Mouse (Mus musculus) testis, adult 2 months (tissue): Measurements from ENCODE around the gene Slc12a6. TPM values are rescaled to one million over a fixed set of nuclear protein-coding genes. Genes with fewer than 3 reads are reported as not detected.

ENCODE experiments used
- H3K27ac ChIP-seq: fragments of 200-500 bp; 2 replicates; pipeline ENCODE4 v1.5.1; 2012; ENCODE audit warnings: low read depth, low read length; ENCODE audit not compliant: control insufficient read depth, insufficient read depth
- H3K27me3 ChIP-seq: fragments of 200-500 bp; 2 replicates; pipeline ENCODE4 v1.6.1; 2012; ENCODE audit warnings: mild to moderate bottlenecking, low read length, moderate library complexity; ENCODE audit not compliant: control insufficient read depth, insufficient read depth
- H3K36me3 ChIP-seq: fragments of 200-500 bp; 2 replicates; pipeline ENCODE4 v1.6.1; 2012; ENCODE audit warnings: mild to moderate bottlenecking, low read length; ENCODE audit not compliant: control insufficient read depth, insufficient read depth
- H3K4me1 ChIP-seq: fragments of 200-500 bp; 2 replicates; pipeline ENCODE4 v1.6.1; 2012; ENCODE audit warnings: low read length; ENCODE audit not compliant: control insufficient read depth, insufficient read depth
- H3K4me3 ChIP-seq: fragments of 200-500 bp; 2 replicates; pipeline ENCODE4 v1.5.1; 2012; ENCODE audit warnings: low read depth, mild to moderate bottlenecking, low read length, moderate library complexity, mixed read lengths; ENCODE audit not compliant: control insufficient read depth
- CTCF ChIP-seq: fragments of 200-500 bp; IDR thresholded peaks from 2 replicates; pipeline ENCODE4 v1.5.1; 2012; ENCODE audit warnings: low read depth, mild to moderate bottlenecking, inconsistent platforms, low read length, moderate library complexity; ENCODE audit not compliant: control insufficient read depth, insufficient read depth, insufficient replicate concordance
- POLR2A ChIP-seq: fragments of 200-500 bp; IDR thresholded peaks from 2 replicates; pipeline ENCODE4 v1.6.1; 2012; ENCODE audit warnings: low read depth, mild to moderate bottlenecking, inconsistent platforms, low read length, moderate library complexity; ENCODE audit not compliant: control insufficient read depth
- polyA plus RNA-seq: library from polyadenylated mRNA; depleted of rRNA; stranded (reverse); fragments of >200 nt; gene quantifications from 2 replicates; pipeline ENCODE4 v1.2.3, GENCODE M21; 2012; rRNA removed

The Slc12a6 gene
- 28.8 and 34.1 TPM in 2 replicates for polyA plus RNA-seq

DNA sequence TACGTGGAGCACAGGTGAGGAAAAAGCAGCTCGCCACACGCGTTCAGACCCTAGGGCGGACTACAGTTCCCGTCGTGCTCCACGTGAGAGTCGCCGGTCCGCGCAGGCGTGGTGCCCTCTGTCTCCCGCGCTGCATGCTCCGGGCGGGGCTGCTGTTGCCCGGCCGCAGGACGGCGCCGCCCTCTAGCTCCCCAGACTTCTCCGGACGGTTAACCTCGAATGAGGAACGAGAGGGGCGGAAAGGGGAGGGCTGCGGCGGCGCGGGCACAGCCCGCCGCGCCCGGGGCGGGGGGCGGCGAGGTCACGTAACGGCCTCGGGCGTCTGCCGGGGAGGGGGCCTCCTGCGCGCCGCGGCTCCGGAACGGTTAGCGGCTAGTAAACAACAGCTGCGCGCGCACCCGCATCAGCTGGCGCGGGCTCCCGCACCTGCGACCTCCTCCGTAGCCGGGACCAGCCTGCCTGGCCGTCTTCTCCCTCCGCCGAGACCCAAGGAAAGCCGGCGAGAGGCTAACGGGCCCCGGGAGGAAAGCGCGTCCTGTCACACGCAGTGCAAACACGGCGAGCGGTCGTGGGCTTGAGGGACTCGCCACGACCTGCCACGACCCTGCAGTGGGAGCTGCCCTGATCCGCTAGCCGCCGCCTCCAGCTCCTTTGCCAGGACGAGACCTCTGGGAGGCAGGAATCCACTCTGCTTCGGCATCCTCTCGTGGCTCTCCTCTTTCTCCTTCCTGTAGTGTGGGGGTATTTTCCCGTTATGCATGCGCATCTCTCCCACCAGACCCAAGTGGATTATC is at the start of gene Slc12a6:
Gene Slc12a6, plus strand, starts transcription at position 378 of the 794 bp plus-strand sequence.
- Histone ChIP-seq H3K27me3 (no peaks in the 10 kb centered on the region), H3K27ac (peak within 1 kb of the TSS; percentile 97), H3K36me3 (peaks cover 2% of the 10 kb centered on the region), H3K4me3 (peak within 1 kb of the TSS; percentile 100), H3K4me1 (peaks cover 11% of the 10 kb centered on the region)
- TF ChIP-seq CTCF = no peak; the same call in 1 of the 2 replicates
- peak; percentile 69; the same call in 1 of the 2 replicates for TF ChIP-seq POLR2A

GRCm38 (mm10) chr2:112215977-112216376 is 49.6 kb upstream of the Slc12a6 start:
- Histone ChIP-seq H3K27me3 (no peaks in the 10 kb centered on the region), H3K27ac (no peak overlapping the region), H3K4me1 (no peaks in the 10 kb centered on the region), H3K36me3 (no peaks in the 10 kb centered on the region), H3K4me3 (no peak overlapping the region)
- TF ChIP-seq CTCF (no peak), POLR2A (no peak)

- no peaks in the 10 kb centered on the region for H3K36me3 ChIP-seq
- no peaks in the 10 kb centered on the region for H3K27me3 ChIP-seq
These were observed 48.0 kb upstream of the Slc12a6 start for GRCm38 (mm10) chr2:112217614-112218013.

DNA sequence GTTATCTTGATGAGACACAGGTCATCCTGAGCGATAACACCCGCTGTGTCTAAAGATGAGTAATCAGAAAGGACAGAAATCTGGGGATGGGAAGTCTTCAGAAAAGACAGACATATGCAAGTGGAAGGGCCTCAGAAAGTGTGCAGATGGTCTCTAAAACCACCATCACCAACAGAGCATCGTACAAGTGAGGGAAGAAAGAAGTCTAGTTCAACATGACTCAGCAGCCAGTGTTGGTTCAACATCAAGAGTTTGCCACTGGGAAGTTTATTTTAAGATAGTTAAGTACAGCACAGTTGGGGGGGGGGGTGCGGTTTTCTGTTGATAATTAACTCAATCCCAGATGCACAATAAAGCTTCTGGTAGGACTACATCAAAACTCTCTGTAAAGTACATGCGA is 44.7 kb upstream of the Slc12a6 start:
- no peak overlapping the region for H3K27ac ChIP-seq
- TF ChIP-seq CTCF = no peak
- no peak for TF ChIP-seq POLR2A
- no peaks in the 10 kb centered on the region for H3K27me3 ChIP-seq
- no peak overlapping the region for H3K4me3 ChIP-seq
- H3K36me3 ChIP-seq = no peaks in the 10 kb centered on the region
- no peaks in the 10 kb centered on the region for H3K4me1 ChIP-seq

More at GRCm38 (mm10) chr2:112217614-112218013, 48.0 kb upstream of the Slc12a6 start:
- no peak overlapping the region for H3K4me3 ChIP-seq
- no peak for TF ChIP-seq CTCF
- no peak for TF ChIP-seq POLR2A
- no peak overlapping the region for H3K27ac ChIP-seq
- H3K4me1 ChIP-seq = no peaks in the 10 kb centered on the region

DNA sequence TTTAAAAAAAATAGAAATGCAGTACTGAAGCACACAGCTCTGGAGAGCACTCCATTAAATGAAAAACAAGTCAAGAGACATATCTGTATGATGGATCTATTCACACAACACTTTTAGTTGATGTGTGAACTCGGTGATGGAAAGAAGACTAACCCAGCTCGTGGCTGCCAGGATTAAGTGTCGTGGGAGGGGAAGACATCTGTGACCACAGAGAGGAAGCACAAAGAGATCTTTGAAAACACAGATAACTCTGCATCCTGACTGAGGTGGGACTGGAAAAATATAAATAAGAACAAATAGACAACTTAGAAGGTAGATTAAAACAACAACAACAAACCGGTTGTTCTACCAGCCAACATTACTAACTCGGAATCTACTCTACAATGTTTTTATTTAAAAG is 43.0 kb upstream of the Slc12a6 start:
- Histone ChIP-seq H3K36me3 (no peaks in the 10 kb centered on the region), H3K4me3 (no peak overlapping the region), H3K27ac (no peak overlapping the region), H3K4me1 (no peaks in the 10 kb centered on the region), H3K27me3 (no peaks in the 10 kb centered on the region)
- no peak for TF ChIP-seq POLR2A
- TF ChIP-seq CTCF = no peak

- H3K27ac ChIP-seq = no peak overlapping the region
- no peaks in the 10 kb centered on the region for H3K27me3 ChIP-seq
- no peak overlapping the region for H3K4me3 ChIP-seq
- TF ChIP-seq POLR2A (no peak), CTCF (no peak)
- H3K36me3 ChIP-seq = no peaks in the 10 kb centered on the region
- H3K4me1 ChIP-seq = no peaks in the 10 kb centered on the region
These were observed 41.3 kb upstream of the Slc12a6 start for GRCm38 (mm10) chr2:112224356-112224755.

DNA sequence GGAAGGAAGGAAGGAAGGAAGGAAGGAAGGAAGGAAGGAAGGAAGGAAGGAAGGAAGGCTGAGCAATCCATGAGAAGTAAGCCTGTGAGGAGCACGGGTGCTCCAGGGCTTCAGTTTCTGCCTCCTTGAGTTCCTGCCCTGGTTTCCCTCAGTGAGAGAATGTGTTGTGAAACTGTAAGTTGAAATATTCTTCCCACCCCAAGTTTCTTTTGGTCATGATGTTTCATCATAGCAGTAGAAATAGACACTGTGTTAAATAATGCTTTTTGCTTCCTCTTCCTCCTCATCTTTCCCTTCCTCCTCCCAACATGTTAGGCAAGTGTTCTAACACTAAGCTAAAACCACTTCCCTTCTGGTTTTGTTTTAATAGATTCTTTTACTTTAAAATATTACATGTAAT is 33.0 kb upstream of the Slc12a6 start:
- Histone ChIP-seq H3K36me3 (no peaks in the 10 kb centered on the region), H3K27ac (no peak overlapping the region), H3K4me1 (no peaks in the 10 kb centered on the region), H3K4me3 (no peak overlapping the region), H3K27me3 (no peaks in the 10 kb centered on the region)
- TF ChIP-seq CTCF (no peak), POLR2A (no peak)
